Mouse (Mus musculus): ENCODE measurements around the gene Pabpc4. TPM values are rescaled to one million over a fixed set of nuclear protein-coding genes. Genes with fewer than 3 reads are reported as not detected.

The Pabpc4 gene
- polyA plus RNA-seq (2016; fragmentation: Nextera tagmentation; extraction: Ambion mirVana): 35.5 and 36.0 TPM in 2 replicates

DNA sequence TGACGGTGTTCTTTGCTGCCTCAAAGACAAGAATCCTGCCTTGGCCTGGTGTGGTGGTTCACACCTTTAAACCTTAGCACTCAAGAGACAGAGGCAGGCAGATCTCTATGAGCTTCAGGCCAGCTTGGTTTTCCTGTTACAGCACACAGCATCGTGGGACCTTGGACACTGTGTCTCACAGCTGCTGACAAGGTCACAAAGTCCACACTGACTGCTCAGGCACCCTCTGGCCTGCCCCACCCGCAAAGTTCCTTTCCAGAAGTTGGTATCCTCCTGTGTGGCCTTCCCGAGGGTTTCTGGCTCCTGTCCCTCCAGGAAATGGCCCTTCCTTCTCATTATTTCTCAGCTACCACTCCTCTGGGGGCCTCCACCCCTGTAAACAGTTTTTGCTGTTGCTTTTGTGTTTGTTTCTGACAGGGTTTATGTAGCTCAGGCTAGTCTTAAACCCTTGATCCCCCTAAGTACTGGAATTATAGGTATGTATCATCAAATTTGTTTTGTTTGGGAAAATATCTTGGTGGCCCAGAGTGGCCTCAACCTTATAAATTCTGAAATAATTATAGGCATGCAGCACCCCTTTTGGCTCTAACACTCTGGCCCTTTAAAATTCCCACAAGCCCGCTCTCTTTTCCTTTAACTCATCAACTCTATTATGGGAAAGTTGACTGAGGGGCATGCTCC is at the start of gene Pabpc4:
Gene Pabpc4, plus strand, starts transcription at position 631 of the 681 bp plus-strand sequence.
- Histone ChIP-seq H3K4me1 (peaks cover 3% of the 10 kb centered on the region; the same call in 1 of the 2 replicates), H3K4me3 (replicated peaks) (no peak within 1 kb of the TSS), H3K27me3 (no peaks in the 10 kb centered on the region), H3K9me3 (no peaks in the 10 kb centered on the region), H3K9ac (no peak within 1 kb of the TSS), H3K36me3 (replicated peaks) (no peaks in the 10 kb centered on the region), H3K27ac (no peak within 1 kb of the TSS), H3K4me2 (no peak within 1 kb of the TSS)
- 83% methylated on average over 5 of the region's 5 CpGs for WGBS
- ATAC-seq (ENCODE audit: low FRiP score): no peak

DNA sequence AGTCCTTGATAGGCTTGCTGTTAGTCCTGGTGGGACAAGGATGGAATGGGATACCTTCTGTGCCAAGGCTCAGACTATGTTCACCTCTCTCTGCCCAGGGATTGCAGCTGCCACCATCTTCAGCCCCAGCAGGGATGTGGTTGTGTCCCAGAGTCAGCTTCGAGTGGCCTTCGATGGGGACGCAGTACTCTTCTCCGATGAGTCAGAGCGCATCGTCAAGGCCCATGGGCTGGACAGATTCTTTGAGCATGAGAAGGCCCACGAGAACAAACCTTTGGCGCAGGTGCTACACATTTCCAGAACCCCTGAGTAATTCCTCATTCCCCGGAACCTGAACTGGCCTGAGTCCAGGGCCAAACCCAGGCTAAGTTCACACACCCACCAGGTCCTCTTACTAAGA is 48.2 kb upstream of the Pabpc4 start:
- no peaks in the 10 kb centered on the region for H3K36me3 ChIP-seq (replicated peaks)
- WGBS: 96% methylated on average over 9 of the region's 9 CpGs
- peaks cover 6% of the 10 kb centered on the region; the same call in 1 of the 2 replicates for H3K27me3 ChIP-seq
- no peak overlapping the region for H3K27ac ChIP-seq
- peaks cover 14% of the 10 kb centered on the region for H3K4me1 ChIP-seq
- no peak overlapping the region for H3K4me2 ChIP-seq
- no peak for ATAC-seq (ENCODE audit: low FRiP score)
- H3K4me3 ChIP-seq (replicated peaks): no peak overlapping the region
- no peaks in the 10 kb centered on the region for H3K9me3 ChIP-seq
- no peak overlapping the region for H3K9ac ChIP-seq

DNA sequence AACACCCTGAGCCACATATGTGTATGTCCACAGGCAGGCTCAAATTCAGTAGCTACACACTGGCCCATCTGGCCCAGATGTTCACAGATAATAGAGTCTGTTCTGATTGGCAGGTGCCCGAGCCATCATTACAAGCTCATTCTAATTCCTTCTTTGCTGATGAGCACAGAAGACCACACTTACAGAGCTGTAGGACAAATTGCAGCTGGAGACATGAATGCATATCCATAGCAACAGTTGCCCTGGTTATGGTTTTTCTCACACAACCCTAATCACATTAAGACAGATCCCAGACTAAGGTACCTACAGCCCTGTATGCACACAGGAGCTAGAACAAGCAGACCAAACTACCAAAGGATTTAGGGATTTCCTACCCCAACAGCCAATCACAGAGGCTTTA is 46.8 kb upstream of the Pabpc4 start:
- H3K27ac ChIP-seq: peak overlapping the region; percentile 36; the same call in 1 of the 2 replicates
- WGBS: 67% methylated on average over 1 of the region's 1 CpGs
- ATAC-seq (ENCODE audit: low FRiP score): no peak
- H3K9ac ChIP-seq: no peak overlapping the region
- no peak overlapping the region for H3K4me3 ChIP-seq (replicated peaks)
- H3K9me3 ChIP-seq: no peaks in the 10 kb centered on the region
- peaks cover 6% of the 10 kb centered on the region; the same call in 1 of the 2 replicates for H3K27me3 ChIP-seq
- H3K4me2 ChIP-seq: no peak overlapping the region
- H3K36me3 ChIP-seq (replicated peaks): no peaks in the 10 kb centered on the region
- peaks cover 14% of the 10 kb centered on the region for H3K4me1 ChIP-seq

DNA sequence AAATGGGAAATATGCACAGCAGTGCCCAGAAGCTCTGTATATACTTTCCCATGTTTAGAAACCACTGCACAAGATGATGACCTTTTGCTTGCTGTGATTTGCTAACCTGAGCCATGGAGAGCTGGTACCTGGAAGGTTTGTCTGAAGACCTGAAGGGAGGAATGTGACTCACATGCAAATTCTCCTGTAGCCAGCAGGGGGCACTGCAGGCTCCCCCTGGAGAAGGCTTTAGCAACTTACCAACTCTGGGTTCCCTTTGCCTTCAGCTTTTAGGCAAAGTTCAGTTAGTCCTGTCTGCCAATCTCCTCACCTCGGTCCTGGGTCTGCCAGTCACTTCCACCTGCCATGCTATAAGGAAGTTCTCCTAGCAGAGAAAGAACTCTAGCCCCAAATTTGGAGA is 45.4 kb upstream of the Pabpc4 start:
- peaks cover 14% of the 10 kb centered on the region for H3K4me1 ChIP-seq
- H3K4me2 ChIP-seq: no peak overlapping the region
- H3K4me3 ChIP-seq (replicated peaks): no peak overlapping the region
- no peak overlapping the region for H3K27ac ChIP-seq
- peaks cover 6% of the 10 kb centered on the region; the same call in 1 of the 2 replicates for H3K27me3 ChIP-seq
- 13% methylated on average over 1 of the region's 1 CpGs for WGBS
- no peaks in the 10 kb centered on the region for H3K9me3 ChIP-seq
- ATAC-seq (ENCODE audit: low FRiP score): no peak
- H3K9ac ChIP-seq: no peak overlapping the region
- no peaks in the 10 kb centered on the region for H3K36me3 ChIP-seq (replicated peaks)

DNA sequence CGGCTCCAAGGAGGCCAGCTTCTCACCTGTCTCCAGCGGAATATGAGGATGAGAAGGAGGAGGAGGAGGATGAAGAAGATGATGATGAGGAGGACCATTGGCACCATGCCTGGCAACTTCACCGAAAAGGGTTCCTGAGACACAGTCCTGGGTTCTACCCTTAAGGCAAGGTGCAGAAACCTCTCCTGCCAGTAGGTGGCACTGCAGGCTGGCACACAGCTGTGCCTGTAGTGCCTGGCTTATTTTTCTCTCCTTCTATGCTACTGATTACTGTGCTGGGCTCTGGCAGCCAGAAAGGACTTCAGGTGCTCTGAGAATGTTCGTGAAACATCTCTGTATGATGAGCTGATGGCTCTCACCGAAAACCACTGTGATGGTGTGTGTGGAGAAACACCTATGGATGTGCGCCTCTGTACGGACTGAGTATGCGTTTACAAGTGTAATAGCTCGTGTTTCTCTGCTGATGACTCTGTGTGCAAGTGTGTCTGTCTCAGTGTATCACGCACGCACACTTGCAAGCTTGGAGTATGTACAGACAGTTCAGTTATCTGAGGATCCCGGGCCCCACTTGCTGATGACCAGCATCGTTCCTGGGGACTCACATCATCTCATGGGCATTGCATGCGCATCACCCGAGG is 42.3 kb upstream of the Pabpc4 start:
- peak; percentile 80 for ATAC-seq (ENCODE audit: low FRiP score)
- WGBS: 77% methylated on average over 15 of the region's 15 CpGs
- Histone ChIP-seq H3K9me3 (no peaks in the 10 kb centered on the region), H3K4me2 (no peak overlapping the region), H3K27me3 (peaks cover 6% of the 10 kb centered on the region; the same call in 1 of the 2 replicates), H3K36me3 (replicated peaks) (no peaks in the 10 kb centered on the region), H3K9ac (no peak overlapping the region), H3K4me1 (peaks cover 8% of the 10 kb centered on the region), H3K27ac (no peak overlapping the region), H3K4me3 (replicated peaks) (no peak overlapping the region)

DNA sequence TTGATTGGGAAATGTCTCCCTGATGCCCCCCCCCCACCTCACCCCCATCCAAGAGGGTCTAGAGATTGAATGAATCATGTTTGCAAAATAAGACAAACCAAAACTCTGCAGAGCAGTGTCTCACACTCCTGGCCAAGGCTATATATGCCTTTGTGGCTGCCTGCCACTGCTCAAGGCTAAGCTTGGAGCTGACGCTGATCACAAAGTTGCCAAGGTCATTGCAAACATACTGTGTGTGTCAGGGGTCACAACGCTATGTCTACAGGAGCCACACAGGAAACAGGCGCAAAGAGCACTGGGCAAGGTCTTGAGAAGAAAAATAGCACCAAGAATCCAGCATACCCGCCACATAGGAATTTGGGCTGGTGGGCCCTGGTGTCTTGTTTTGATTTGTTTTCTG is 41.5 kb upstream of the Pabpc4 start:
- Histone ChIP-seq H3K27ac (no peak overlapping the region), H3K9me3 (no peaks in the 10 kb centered on the region), H3K9ac (no peak overlapping the region), H3K27me3 (peaks cover 6% of the 10 kb centered on the region; the same call in 1 of the 2 replicates), H3K4me2 (no peak overlapping the region), H3K36me3 (replicated peaks) (no peaks in the 10 kb centered on the region), H3K4me1 (peaks cover 1% of the 10 kb centered on the region; the same call in 1 of the 2 replicates), H3K4me3 (replicated peaks) (no peak overlapping the region)
- ATAC-seq (ENCODE audit: low FRiP score): no peak
- 90% methylated on average over 4 of the region's 4 CpGs for WGBS

DNA sequence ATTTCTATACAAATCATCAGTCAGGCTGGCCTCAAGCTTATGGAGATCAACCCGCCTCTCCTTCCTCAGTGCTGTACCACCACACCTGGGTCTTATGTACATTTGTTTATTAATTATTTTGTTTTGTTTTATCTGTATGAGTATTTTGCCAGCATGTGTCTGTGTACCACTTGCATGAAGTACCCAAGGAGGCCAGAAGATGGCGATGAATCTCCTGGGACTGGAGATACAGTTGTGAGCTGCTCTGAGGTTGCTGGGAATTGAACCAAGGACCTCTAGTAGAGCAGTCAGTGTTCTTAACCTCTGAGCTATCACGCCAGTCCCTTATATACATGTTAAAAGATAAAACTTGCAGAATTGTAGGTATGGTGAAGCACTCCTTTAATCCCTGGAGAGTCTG is 38.8 kb upstream of the Pabpc4 start:
- Histone ChIP-seq H3K4me3 (replicated peaks) (no peak overlapping the region), H3K9me3 (no peaks in the 10 kb centered on the region), H3K36me3 (replicated peaks) (no peaks in the 10 kb centered on the region), H3K27ac (no peak overlapping the region), H3K4me2 (no peak overlapping the region), H3K27me3 (no peaks in the 10 kb centered on the region), H3K4me1 (no peaks in the 10 kb centered on the region), H3K9ac (no peak overlapping the region)
- no peak for ATAC-seq (ENCODE audit: low FRiP score)
- 50% methylated on average over 3 of the region's 3 CpGs for WGBS

DNA sequence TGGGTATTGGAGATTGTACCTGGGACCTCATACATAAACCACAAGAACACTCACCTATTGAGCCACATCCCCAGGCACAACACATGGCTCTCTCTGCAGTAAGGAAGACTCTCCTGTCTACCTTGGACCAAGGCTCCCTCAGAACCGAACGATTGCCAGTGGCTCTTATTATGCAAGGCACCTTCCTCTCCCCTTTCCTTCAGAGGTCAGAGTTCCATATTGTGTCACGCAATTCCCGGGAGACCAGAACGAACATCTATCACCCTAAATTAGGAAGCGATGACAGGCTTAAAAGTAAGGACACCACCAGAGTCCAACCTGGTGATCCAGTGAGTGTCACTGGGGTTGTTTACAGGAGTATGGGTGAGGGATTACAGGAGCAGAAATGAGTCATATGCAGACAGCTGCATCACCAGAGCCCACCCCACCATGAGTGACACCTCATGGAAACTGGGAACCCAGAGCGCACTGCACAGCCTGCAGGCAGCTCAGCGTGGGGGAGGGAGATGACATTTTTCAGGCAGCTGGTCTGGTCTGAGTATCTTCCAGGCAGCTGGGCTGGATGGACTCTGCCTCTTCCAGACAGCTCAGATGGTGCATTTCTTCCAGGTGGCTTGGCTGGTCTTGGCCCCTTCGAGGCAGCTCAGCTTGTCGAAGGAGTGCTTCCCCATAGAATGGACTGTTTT is 36.3 kb upstream of the Pabpc4 start:
- Histone ChIP-seq H3K4me2 (no peak overlapping the region), H3K9me3 (no peaks in the 10 kb centered on the region), H3K4me1 (no peaks in the 10 kb centered on the region), H3K27me3 (0 out of 2 replicates have a peak, but pooled peaks cover 6% of the 10 kb centered on the region), H3K36me3 (replicated peaks) (no peaks in the 10 kb centered on the region), H3K9ac (no peak overlapping the region), H3K27ac (no peak overlapping the region), H3K4me3 (replicated peaks) (no peak overlapping the region)
- ATAC-seq (ENCODE audit: low FRiP score): no peak
- WGBS: 81% methylated on average over 10 of the region's 10 CpGs

DNA sequence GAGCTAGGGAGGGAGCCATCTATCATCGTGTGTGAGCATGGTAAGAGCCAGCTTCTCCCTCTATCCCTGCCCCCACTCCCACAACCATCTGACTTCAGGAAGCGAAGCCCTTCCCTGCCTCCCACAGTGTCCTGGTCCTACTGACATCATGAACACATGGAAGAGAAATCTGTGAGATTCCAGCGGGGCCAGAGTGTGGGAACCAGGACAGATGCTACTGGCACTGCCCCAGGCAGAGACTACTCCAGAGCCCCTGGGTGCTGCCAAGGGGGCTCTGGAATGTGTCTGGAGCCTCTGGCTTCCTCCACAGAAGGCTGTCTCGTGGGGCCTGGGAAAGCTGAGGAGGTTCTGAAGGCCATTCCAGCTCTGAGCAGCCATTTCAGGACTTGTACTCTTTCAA is 34.4 kb upstream of the Pabpc4 start:
- Histone ChIP-seq H3K4me2 (no peak overlapping the region), H3K36me3 (replicated peaks) (no peaks in the 10 kb centered on the region), H3K9me3 (no peaks in the 10 kb centered on the region), H3K4me1 (no peaks in the 10 kb centered on the region), H3K4me3 (replicated peaks) (no peak overlapping the region), H3K9ac (no peak overlapping the region), H3K27ac (no peak overlapping the region), H3K27me3 (peaks cover 15% of the 10 kb centered on the region)
- 57% methylated on average over 4 of the region's 4 CpGs for WGBS
- no peak for ATAC-seq (ENCODE audit: low FRiP score)

DNA sequence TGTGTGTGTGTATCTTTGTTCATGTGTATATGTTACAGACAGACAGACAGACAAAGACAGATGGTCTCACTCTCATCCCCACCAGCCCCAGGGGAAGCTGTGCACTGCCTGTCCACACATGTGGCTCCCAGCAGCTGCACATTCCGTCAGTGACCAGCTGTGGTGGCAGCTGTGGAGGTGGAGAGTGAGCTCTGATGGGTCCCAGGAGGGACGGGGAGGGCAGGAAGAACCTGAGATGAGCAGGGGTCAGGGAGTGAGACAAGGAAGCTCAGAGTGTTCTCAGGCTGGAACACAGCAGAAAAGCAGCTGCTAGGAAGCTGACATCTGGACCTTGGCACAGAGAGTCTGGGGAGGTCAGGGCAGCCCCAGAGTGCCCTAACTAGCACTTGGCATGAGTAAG is 33.9 kb upstream of the Pabpc4 start:
- Histone ChIP-seq H3K4me1 (peaks cover 2% of the 10 kb centered on the region), H3K9ac (no peak overlapping the region), H3K36me3 (replicated peaks) (no peaks in the 10 kb centered on the region), H3K27me3 (peaks cover 21% of the 10 kb centered on the region), H3K4me2 (no peak overlapping the region), H3K4me3 (replicated peaks) (no peak overlapping the region), H3K27ac (no peak overlapping the region), H3K9me3 (no peaks in the 10 kb centered on the region)
- no peak for ATAC-seq (ENCODE audit: low FRiP score)
- 65% methylated on average over 2 of the region's 2 CpGs for WGBS

DNA sequence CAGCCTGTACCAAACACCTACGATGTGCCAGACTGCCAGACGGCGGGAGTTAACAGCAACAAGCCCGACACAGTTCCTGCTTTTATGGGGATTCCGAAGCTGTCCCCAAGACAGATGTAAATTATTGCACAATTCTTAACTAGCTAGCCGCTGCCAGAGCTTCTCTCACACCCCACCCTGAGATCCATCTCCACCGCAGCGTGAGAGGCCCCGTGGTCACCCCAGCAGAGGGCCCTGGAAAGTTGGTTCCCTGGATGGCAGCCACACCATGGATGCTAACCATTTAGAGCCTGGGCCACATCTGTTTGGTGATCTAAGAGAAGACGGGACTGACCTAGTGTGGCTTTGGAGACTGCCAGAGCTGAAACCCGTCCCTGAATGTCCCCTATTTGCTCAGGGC is 33.0 kb upstream of the Pabpc4 start:
- Histone ChIP-seq H3K27me3 (peaks cover 30% of the 10 kb centered on the region), H3K36me3 (replicated peaks) (no peaks in the 10 kb centered on the region), H3K9me3 (no peaks in the 10 kb centered on the region), H3K4me2 (no peak overlapping the region), H3K27ac (no peak overlapping the region), H3K4me3 (replicated peaks) (no peak overlapping the region), H3K4me1 (peaks cover 10% of the 10 kb centered on the region), H3K9ac (no peak overlapping the region)
- ATAC-seq (ENCODE audit: low FRiP score): no peak
- 85% methylated on average over 11 of the region's 11 CpGs for WGBS

DNA sequence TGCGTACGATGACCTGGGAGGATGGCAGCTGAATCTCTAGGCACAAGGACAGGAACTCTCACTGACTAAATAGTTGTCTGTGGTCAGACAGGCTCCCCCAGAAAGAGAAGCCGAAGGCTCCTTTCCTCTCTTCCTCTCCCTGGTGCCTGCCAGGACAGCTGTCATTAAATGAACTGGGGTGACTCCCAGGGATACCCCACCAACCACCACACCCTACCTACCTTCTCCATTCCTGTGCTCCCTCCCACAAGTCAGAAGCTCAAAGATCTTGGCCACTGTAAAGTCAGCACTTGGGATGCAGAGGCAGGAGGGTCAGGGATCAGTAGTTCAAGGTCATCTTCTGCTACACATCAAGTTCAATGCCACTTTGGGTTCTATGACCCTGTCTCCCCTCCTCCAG is 29.3 kb upstream of the Pabpc4 start:
- Histone ChIP-seq H3K36me3 (replicated peaks) (no peaks in the 10 kb centered on the region), H3K27me3 (peaks cover 64% of the 10 kb centered on the region), H3K4me3 (replicated peaks) (no peak overlapping the region), H3K4me2 (no peak overlapping the region), H3K4me1 (peaks cover 10% of the 10 kb centered on the region), H3K9ac (no peak overlapping the region), H3K27ac (no peak overlapping the region), H3K9me3 (no peaks in the 10 kb centered on the region)
- WGBS: 68% methylated on average over 3 of the region's 3 CpGs
- ATAC-seq (ENCODE audit: low FRiP score): no peak
